Mouse (Mus musculus): ENCODE measurements around the gene Vmn2r72.

Gene Vmn2r72

DNA sequence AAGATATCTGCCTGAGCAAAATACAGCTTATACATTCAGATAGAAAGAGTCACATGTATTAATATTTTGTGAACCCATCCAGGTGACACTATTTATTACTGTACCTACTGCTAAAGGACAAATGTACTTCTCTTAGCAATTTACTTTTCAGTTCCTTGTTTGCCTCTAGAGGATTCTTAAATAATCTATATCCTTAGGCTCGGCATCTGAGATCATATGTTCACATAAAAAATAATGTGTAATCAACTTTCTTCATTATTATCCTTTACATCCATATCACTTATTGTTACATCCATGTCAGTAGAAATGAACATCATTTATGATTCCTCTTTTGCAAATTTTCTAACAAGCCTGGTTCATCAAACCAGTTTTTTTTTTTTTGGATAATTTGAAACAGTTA is at the start of gene Vmn2r72:
Gene Vmn2r72 (minus strand): TSS at position 101 of the 400 bp plus-strand sequence.
- WGBS = 80% methylated on average over 1 of the region's 1 CpGs

All from cerebral cortex, adult 2 months (tissue).